Mouse (Mus musculus) kidney, embryonic 16.5 days (tissue): ENCODE data around the gene 1810055G02Rik. TPM values are rescaled to one million over a fixed set of nuclear protein-coding genes. Genes with fewer than 3 reads are reported as not detected.

Experiments used
- ATAC-seq: fragments of 200-750 bp; cut with Nextera tagmentation; 2 replicates; pipeline ENCODE4 v1.8.0; 2017; ENCODE audit warnings: moderate TSS enrichment; ENCODE audit not compliant: low FRiP score, low TSS enrichment
- H3K27ac ChIP-seq: fragments of 300-500 bp; sonication (generic); 2 replicates; pipeline ENCODE4 v1.5.1; 2014; ENCODE audit warnings: low read length
- H3K27me3 ChIP-seq: fragments of 300-500 bp; sonication (generic); 2 replicates; pipeline ENCODE4 v1.6.1; 2014; ENCODE audit warnings: low read length, control low read depth, mixed read lengths; ENCODE audit not compliant: insufficient read depth
- H3K36me3 ChIP-seq: fragments of 300-500 bp; sonication (generic); 2 replicates; pipeline ENCODE4 v1.6.1; 2014; ENCODE audit warnings: low read length, control low read depth, mixed read lengths; ENCODE audit not compliant: insufficient read depth
- H3K4me1 ChIP-seq: fragments of 300-500 bp; sonication (generic); 2 replicates; pipeline ENCODE4 v1.6.1; 2014; ENCODE audit warnings: low read length, control low read depth, mixed read lengths; ENCODE audit not compliant: insufficient read depth
- H3K4me2 ChIP-seq: fragments of 300-500 bp; sonication (generic); replicated peaks from 2 replicates; pipeline ENCODE4 v1.6.1; 2014; ENCODE audit warnings: low read depth, low read length
- H3K4me3 ChIP-seq: fragments of 300-500 bp; sonication (generic); 2 replicates; pipeline ENCODE4 v1.5.1; 2014; ENCODE audit warnings: mild to moderate bottlenecking, low read length
- H3K9ac ChIP-seq: fragments of 300-500 bp; sonication (generic); replicated peaks from 2 replicates; pipeline ENCODE4 v1.6.1; 2014; ENCODE audit warnings: low read length
- H3K9me3 ChIP-seq: fragments of 300-500 bp; sonication (generic); 2 replicates; pipeline ENCODE4 v1.6.1; 2016; ENCODE audit warnings: low read length, control low read depth
- WGBS: fragments of 180-500 bp; shearing (Covaris S2); extraction: QIAGEN DNeasy Blood & Tissue Kit; methylation state at CpG from one replicate; pipeline ENCODE4 v1.1.7; 2014; 5-methylcytosine and 5-hydroxymethylcytosine counted together
- polyA plus RNA-seq: library from polyadenylated mRNA; unstranded; fragments of >200 nt; fragmentation: Nextera tagmentation; extraction: Ambion mirVana; gene quantifications from 2 replicates; pipeline ENCODE4 v1.2.1, GENCODE M21; 2015

1810055G02Rik gene
- polyA plus RNA-seq, 1 experiment from 2014 or later, result 46.1 TPM

- Histone ChIP-seq H3K27me3 (no peaks in the 10 kb centered on the region), H3K4me3 (no peak overlapping the region), H3K36me3 (peaks cover 11% of the 10 kb centered on the region; the same call in 1 of the 2 replicates), H3K9me3 (no peaks in the 10 kb centered on the region), H3K4me2 (no peak overlapping the region), H3K9ac (no peak overlapping the region), H3K4me1 (peaks cover 13% of the 10 kb centered on the region), H3K27ac (no peak overlapping the region)
- no peak for ATAC-seq
- WGBS, result 87% methylated on average over 2 of the region's 2 CpGs
These were observed 2.3 kb downstream of the 1810055G02Rik start for GRCm38 (mm10) chr19:3710436-3710835.

- H3K4me1 ChIP-seq, result peaks cover 7% of the 10 kb centered on the region
- H3K27ac ChIP-seq, result no peak overlapping the region
- no peak overlapping the region for H3K9ac ChIP-seq
- H3K4me3 ChIP-seq, result no peak overlapping the region
- no peaks in the 10 kb centered on the region for H3K27me3 ChIP-seq
- no peak overlapping the region for H3K4me2 ChIP-seq
- ATAC-seq, result no peak
- WGBS, result 96% methylated on average over 6 of the region's 6 CpGs
- H3K9me3 ChIP-seq, result no peaks in the 10 kb centered on the region
- H3K36me3 ChIP-seq, result peaks cover 31% of the 10 kb centered on the region
These were observed 6.3 kb downstream of the 1810055G02Rik start for GRCm38 (mm10) chr19:3714381-3714780.

GRCm38 (mm10) chr19:3718481-3719361 is 10.6 kb downstream of the 1810055G02Rik start:
- H3K4me1 ChIP-seq, result peaks cover 8% of the 10 kb centered on the region; the same call in 1 of the 2 replicates
- H3K9ac ChIP-seq, result peak overlapping the region; percentile 69
- peak; percentile 86 for ATAC-seq
- no peaks in the 10 kb centered on the region for H3K27me3 ChIP-seq
- peak overlapping the region; percentile 65 for H3K4me2 ChIP-seq
- no peaks in the 10 kb centered on the region for H3K9me3 ChIP-seq
- peak overlapping the region; percentile 47 for H3K27ac ChIP-seq
- WGBS, result 36% methylated on average over 19 of the region's 19 CpGs
- H3K4me3 ChIP-seq, result peak overlapping the region; percentile 47
- H3K36me3 ChIP-seq, result peaks cover 31% of the 10 kb centered on the region

- H3K36me3 ChIP-seq, result peaks cover 29% of the 10 kb centered on the region
- H3K4me3 ChIP-seq, result peak overlapping the region; percentile 47
- WGBS, result 1% methylated on average over 27 of the region's 27 CpGs
- peak overlapping the region; percentile 47 for H3K27ac ChIP-seq
- ATAC-seq, result peak; percentile 88
- peak overlapping the region; percentile 65 for H3K4me2 ChIP-seq
- peak overlapping the region; percentile 69 for H3K9ac ChIP-seq
- H3K9me3 ChIP-seq, result no peaks in the 10 kb centered on the region
- H3K27me3 ChIP-seq, result no peaks in the 10 kb centered on the region
- H3K4me1 ChIP-seq, result peaks cover 8% of the 10 kb centered on the region; the same call in 1 of the 2 replicates
These were observed 11.3 kb downstream of the 1810055G02Rik start for GRCm38 (mm10) chr19:3719362-3719891.

GRCm38 (mm10) chr19:3723170-3723569 is 15.1 kb downstream of the 1810055G02Rik start:
- H3K4me2 ChIP-seq, result no peak overlapping the region
- no peaks in the 10 kb centered on the region for H3K27me3 ChIP-seq
- H3K9me3 ChIP-seq, result no peaks in the 10 kb centered on the region
- ATAC-seq, result no peak
- WGBS, result 90% methylated on average over 9 of the region's 9 CpGs
- H3K27ac ChIP-seq, result no peak overlapping the region
- no peaks in the 10 kb centered on the region for H3K36me3 ChIP-seq
- H3K9ac ChIP-seq, result no peak overlapping the region
- H3K4me1 ChIP-seq, result peaks cover 8% of the 10 kb centered on the region; the same call in 1 of the 2 replicates
- H3K4me3 ChIP-seq, result no peak overlapping the region

- H3K4me1 ChIP-seq, result peaks cover 6% of the 10 kb centered on the region; the same call in 1 of the 2 replicates
- H3K36me3 ChIP-seq, result no peaks in the 10 kb centered on the region
- H3K27me3 ChIP-seq, result no peaks in the 10 kb centered on the region
- no peak overlapping the region for H3K4me2 ChIP-seq
- H3K9ac ChIP-seq, result no peak overlapping the region
- no peaks in the 10 kb centered on the region for H3K9me3 ChIP-seq
- no peak for ATAC-seq
- H3K27ac ChIP-seq, result no peak overlapping the region
- H3K4me3 ChIP-seq, result no peak overlapping the region
- WGBS, result 79% methylated on average over 4 of the region's 4 CpGs
These were observed 15.8 kb downstream of the 1810055G02Rik start for GRCm38 (mm10) chr19:3723904-3724303.

GRCm38 (mm10) chr19:3724779-3725178 is 16.7 kb downstream of the 1810055G02Rik start:
- H3K4me3 ChIP-seq, result no peak overlapping the region
- 23% methylated on average over 1 of the region's 1 CpGs for WGBS
- no peak for ATAC-seq
- H3K4me1 ChIP-seq, result no peaks in the 10 kb centered on the region
- no peak overlapping the region for H3K4me2 ChIP-seq
- no peak overlapping the region for H3K27ac ChIP-seq
- no peaks in the 10 kb centered on the region for H3K36me3 ChIP-seq
- H3K27me3 ChIP-seq, result no peaks in the 10 kb centered on the region
- no peaks in the 10 kb centered on the region for H3K9me3 ChIP-seq
- H3K9ac ChIP-seq, result no peak overlapping the region

GRCm38 (mm10) chr19:3728901-3729300 is 20.8 kb downstream of the 1810055G02Rik start:
- Histone ChIP-seq H3K4me3 (no peak overlapping the region), H3K9ac (no peak overlapping the region), H3K36me3 (no peaks in the 10 kb centered on the region), H3K4me1 (no peaks in the 10 kb centered on the region), H3K4me2 (no peak overlapping the region), H3K9me3 (no peaks in the 10 kb centered on the region), H3K27ac (no peak overlapping the region), H3K27me3 (no peaks in the 10 kb centered on the region)
- WGBS, result 65% methylated on average over 2 of the region's 2 CpGs
- no peak for ATAC-seq

GRCm38 (mm10) chr19:3730781-3731646 is 22.9 kb downstream of the 1810055G02Rik start:
- no peaks in the 10 kb centered on the region for H3K9me3 ChIP-seq
- H3K4me1 ChIP-seq, result no peaks in the 10 kb centered on the region
- no peak overlapping the region for H3K4me3 ChIP-seq
- no peak overlapping the region for H3K4me2 ChIP-seq
- ATAC-seq, result no peak
- 81% methylated on average over 7 of the region's 7 CpGs for WGBS
- no peaks in the 10 kb centered on the region for H3K27me3 ChIP-seq
- no peak overlapping the region for H3K9ac ChIP-seq
- no peaks in the 10 kb centered on the region for H3K36me3 ChIP-seq
- no peak overlapping the region for H3K27ac ChIP-seq
